Mouse (Mus musculus) lung, postnatal 10 days (tissue): ENCODE measurements around the gene Zbtb8b.
"Not testable (repeated sequence)": the region's sequence is repeated elsewhere in the genome, so short reads cannot be mapped to it uniquely, and the experiment has no call there.

Source experiments
- DNase-seq: peaks from one replicate; pipeline ENCODE4 v3.0.0; 2021

The Zbtb8b gene

GRCm38 (mm10) chr4:129440340-129441063 is at the start of gene Zbtb8b:
TSS of gene Zbtb8b (minus strand) at chr4:129440853.
- DNase-seq = peak; percentile 61

- no peak for DNase-seq
Observed at GRCm38 (mm10) chr4:129481090-129481489, 40.4 kb upstream of the Zbtb8b start.

- no peak for DNase-seq
Observed at GRCm38 (mm10) chr4:129479863-129480262, 39.2 kb upstream of the Zbtb8b start.

- no peak for DNase-seq
Observed at GRCm38 (mm10) chr4:129476047-129476446, 35.4 kb upstream of the Zbtb8b start.

- no peak for DNase-seq
Observed at GRCm38 (mm10) chr4:129464286-129464815, 23.7 kb upstream of the Zbtb8b start.

GRCm38 (mm10) chr4:129463097-129464059 is 22.7 kb upstream of the Zbtb8b start:
- DNase-seq = no peak

- DNase-seq = no peak
Observed at GRCm38 (mm10) chr4:129462118-129462517, 21.5 kb upstream of the Zbtb8b start.

- DNase-seq = peak; percentile 100
Observed at GRCm38 (mm10) chr4:129461183-129461960, 20.7 kb upstream of the Zbtb8b start, which contains the start of gene Bsdc1. TSS of gene Bsdc1 (plus strand) at chr4:129461581.

- no peak for DNase-seq
Observed at GRCm38 (mm10) chr4:129460827-129461182, 20.2 kb upstream of the Zbtb8b start.

- DNase-seq = no peak
Observed at GRCm38 (mm10) chr4:129459726-129460125, 19.1 kb upstream of the Zbtb8b start.

- not testable (repeated sequence) for DNase-seq
Observed at GRCm38 (mm10) chr4:129457311-129457710, 16.7 kb upstream of the Zbtb8b start.

- DNase-seq = no peak
Observed at GRCm38 (mm10) chr4:129456126-129456525, 15.5 kb upstream of the Zbtb8b start.

- DNase-seq = peak; percentile 87
Observed at GRCm38 (mm10) chr4:129455265-129455664, 14.6 kb upstream of the Zbtb8b start.

- no peak for DNase-seq
Observed at GRCm38 (mm10) chr4:129451471-129452169, 11.0 kb upstream of the Zbtb8b start.

- DNase-seq = no peak
Observed at GRCm38 (mm10) chr4:129450851-129451250, 10.2 kb upstream of the Zbtb8b start.

- no peak for DNase-seq
Observed at GRCm38 (mm10) chr4:129448713-129449112, 8.1 kb upstream of the Zbtb8b start.

- no peak for DNase-seq
Observed at GRCm38 (mm10) chr4:129447778-129448563, 7.3 kb upstream of the Zbtb8b start.

GRCm38 (mm10) chr4:129447360-129447759 is 6.7 kb upstream of the Zbtb8b start:
- DNase-seq = no peak

GRCm38 (mm10) chr4:129441145-129441544 is 492 bp upstream of the Zbtb8b start:
- DNase-seq = no peak

GRCm38 (mm10) chr4:129418321-129418720 is 22.3 kb downstream of the Zbtb8b start:
- no peak for DNase-seq

GRCm38 (mm10) chr4:129416478-129416877 is 24.2 kb downstream of the Zbtb8b start:
- DNase-seq = no peak
